Mouse (Mus musculus): ENCODE results near the gene Grb2. TPM values are rescaled to one million over a fixed set of nuclear protein-coding genes. Genes with fewer than 3 reads are reported as not detected.
A peak's percentile ranks its signal among the peaks of the same experiment; 100 is the strongest.

Grb2 gene
- polyA plus RNA-seq, 1 experiment from 2014 or later = 176 TPM

DNA sequence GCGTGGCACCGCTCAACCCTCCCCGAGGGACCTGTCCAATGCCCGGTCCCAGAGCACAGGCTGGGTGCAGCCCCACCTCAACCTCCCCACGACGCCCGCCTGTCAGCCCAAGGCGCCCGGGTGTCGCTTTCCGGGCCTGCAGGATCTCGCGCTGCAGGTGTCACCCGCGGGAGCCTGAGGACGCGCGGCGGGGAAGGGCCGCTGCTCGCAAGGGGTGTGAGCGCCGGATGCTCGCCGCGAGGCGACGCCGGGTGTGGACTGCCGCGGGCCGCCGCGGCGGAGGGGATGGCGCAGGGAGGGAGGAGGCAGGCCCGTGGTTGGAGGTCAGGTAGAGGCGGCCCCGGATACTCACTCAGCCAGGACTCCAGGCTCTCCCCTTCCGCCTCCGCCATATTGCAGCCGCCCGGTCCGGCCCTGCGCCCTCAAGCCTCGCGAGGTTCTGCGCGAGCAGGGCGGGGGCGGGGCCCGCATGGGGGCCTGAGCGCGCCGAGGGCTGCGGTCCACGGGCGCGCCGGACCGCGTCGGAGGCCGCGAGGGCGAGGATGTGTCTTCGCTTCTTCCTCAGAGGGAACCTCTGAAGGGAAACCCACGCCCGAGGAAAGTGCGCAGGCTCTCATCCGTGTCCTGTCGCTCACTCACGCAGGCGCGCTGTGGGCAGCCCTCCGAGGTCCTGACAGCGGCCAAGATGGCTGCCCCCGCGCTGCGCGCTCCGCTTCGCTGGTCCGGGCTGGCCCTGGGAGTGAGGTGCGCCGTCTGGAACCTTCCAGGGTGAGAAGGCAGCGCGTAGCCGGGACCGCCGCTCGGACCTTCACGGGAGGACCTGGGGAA lies 104.7 kb downstream of the Grb2 start, which contains the start of the genes Mrps7 and Gga3:
Gene Mrps7, plus strand, starts transcription at position 450 of the 828 bp plus-strand sequence.
Gene Gga3, minus strand, starts transcription at position 576 of the 828 bp plus-strand sequence.
- peak within 1 kb of the TSS; percentile 85 for H3K4me2 ChIP-seq (replicated peaks)
- peak within 1 kb of the TSS; percentile 96 for H3K4me3 ChIP-seq (replicated peaks)
- WGBS = under 1% methylated on average over 92 of the region's 93 CpGs
- ATAC-seq = peak; percentile 97
- peak within 1 kb of the TSS; percentile 97 for H3K9ac ChIP-seq (replicated peaks)
- H3K27ac ChIP-seq = peak within 1 kb of the TSS; percentile 90
- H3K27me3 ChIP-seq = no peaks in the 10 kb centered on the region
- H3K9me3 ChIP-seq = no peaks in the 10 kb centered on the region
- H3K36me3 ChIP-seq = peaks cover 38% of the 10 kb centered on the region
- peaks cover 31% of the 10 kb centered on the region for H3K4me1 ChIP-seq (replicated peaks)

DNA sequence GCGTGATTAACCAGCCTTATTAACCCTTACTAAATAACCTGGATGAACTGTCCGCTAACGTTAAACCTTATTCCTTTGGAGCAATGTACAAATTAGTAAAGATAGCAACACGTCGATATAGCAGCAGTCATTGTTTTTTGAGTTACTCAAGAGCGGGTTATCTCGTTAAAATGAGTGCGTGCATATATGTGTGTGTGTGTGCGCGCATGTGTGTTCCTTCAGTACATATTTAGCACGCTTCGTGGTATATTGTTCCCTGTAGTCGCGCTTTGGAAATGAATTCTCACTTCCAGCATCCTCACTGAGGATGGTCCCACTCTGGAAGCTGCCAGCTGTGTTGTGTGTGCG lies 105.3 kb downstream of the Grb2 start:
- Histone ChIP-seq H3K4me1 (replicated peaks) (peaks cover 31% of the 10 kb centered on the region), H3K4me2 (replicated peaks) (peak overlapping the region; percentile 85), H3K4me3 (replicated peaks) (peak overlapping the region; percentile 96), H3K27ac (peak overlapping the region; percentile 90), H3K27me3 (no peaks in the 10 kb centered on the region), H3K36me3 (peaks cover 32% of the 10 kb centered on the region), H3K9me3 (no peaks in the 10 kb centered on the region), H3K9ac (replicated peaks) (peak overlapping the region; percentile 97)
- 7% methylated on average over 15 of the region's 15 CpGs for WGBS
- ATAC-seq = no peak

DNA sequence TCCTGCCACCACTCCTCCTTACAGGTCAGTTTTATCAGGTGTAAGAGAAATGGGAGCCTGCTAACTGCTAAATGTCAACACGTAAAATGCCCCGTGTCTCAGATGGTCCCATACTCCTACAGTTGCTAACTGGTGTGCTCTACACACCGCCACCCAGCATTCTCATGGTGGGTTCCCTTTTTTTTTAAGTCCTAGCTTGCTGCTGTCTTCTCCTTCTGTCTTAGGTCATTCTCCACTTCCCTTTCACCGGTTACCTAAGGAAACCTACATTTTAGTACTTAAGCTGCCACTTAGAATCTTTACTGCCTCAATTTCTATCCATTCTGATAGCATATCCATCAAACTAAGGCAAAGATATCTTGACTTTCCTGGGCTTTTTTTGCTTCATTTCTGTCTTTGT lies 107.2 kb downstream of the Grb2 start:
- no peak for ATAC-seq
- Histone ChIP-seq H3K9ac (replicated peaks) (no peak overlapping the region), H3K36me3 (peaks cover 30% of the 10 kb centered on the region), H3K4me2 (replicated peaks) (no peak overlapping the region), H3K9me3 (no peaks in the 10 kb centered on the region), H3K27ac (no peak overlapping the region), H3K4me3 (replicated peaks) (no peak overlapping the region), H3K27me3 (no peaks in the 10 kb centered on the region), H3K4me1 (replicated peaks) (peaks cover 31% of the 10 kb centered on the region)
- WGBS = 96% methylated on average over 4 of the region's 4 CpGs

DNA sequence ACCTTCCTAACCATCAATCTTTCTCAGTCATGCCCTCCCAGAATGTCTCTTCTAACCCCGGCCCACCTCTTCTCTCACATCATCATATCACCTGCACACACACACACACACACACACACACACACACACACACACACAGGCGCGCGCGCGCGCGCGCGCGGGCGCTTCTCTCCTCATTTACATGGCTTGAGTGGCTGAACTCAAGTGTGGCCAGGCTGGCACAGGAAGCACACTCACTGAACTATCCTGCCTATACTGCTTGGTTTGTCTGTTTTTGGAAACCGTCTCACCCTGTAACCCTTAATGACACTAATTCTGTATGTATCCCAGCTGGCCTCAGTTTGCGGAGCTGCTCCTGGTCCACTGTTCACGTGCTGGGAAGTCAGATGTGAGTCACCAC lies 107.7 kb downstream of the Grb2 start:
- no peak for ATAC-seq
- 98% methylated on average over 15 of the region's 15 CpGs for WGBS
- H3K4me1 ChIP-seq (replicated peaks) = peaks cover 31% of the 10 kb centered on the region
- H3K4me3 ChIP-seq (replicated peaks) = no peak overlapping the region
- peaks cover 30% of the 10 kb centered on the region for H3K36me3 ChIP-seq
- H3K9ac ChIP-seq (replicated peaks) = no peak overlapping the region
- H3K27ac ChIP-seq = no peak overlapping the region
- H3K4me2 ChIP-seq (replicated peaks) = no peak overlapping the region
- no peaks in the 10 kb centered on the region for H3K9me3 ChIP-seq
- no peaks in the 10 kb centered on the region for H3K27me3 ChIP-seq

- Histone ChIP-seq H3K4me1 (replicated peaks) (peaks cover 21% of the 10 kb centered on the region), H3K9me3 (no peaks in the 10 kb centered on the region), H3K4me3 (replicated peaks) (no peak overlapping the region), H3K27ac (no peak overlapping the region), H3K4me2 (replicated peaks) (no peak overlapping the region), H3K9ac (replicated peaks) (no peak overlapping the region), H3K27me3 (no peaks in the 10 kb centered on the region), H3K36me3 (peaks cover 35% of the 10 kb centered on the region)
- WGBS = 94% methylated on average over 7 of the region's 7 CpGs
- no peak for ATAC-seq
These were observed 108.7 kb downstream of the Grb2 start for GRCm38 (mm10) chr11:115599722-115600121.

- Histone ChIP-seq H3K27me3 (no peaks in the 10 kb centered on the region), H3K9ac (replicated peaks) (no peak overlapping the region), H3K9me3 (no peaks in the 10 kb centered on the region), H3K4me3 (replicated peaks) (no peak overlapping the region), H3K4me2 (replicated peaks) (no peak overlapping the region), H3K36me3 (peaks cover 49% of the 10 kb centered on the region), H3K27ac (no peak overlapping the region), H3K4me1 (replicated peaks) (peaks cover 18% of the 10 kb centered on the region)
- WGBS = 94% methylated on average over 4 of the region's 4 CpGs
- ATAC-seq = no peak
These were observed 110.1 kb downstream of the Grb2 start for GRCm38 (mm10) chr11:115598309-115598708.

GRCm38 (mm10) chr11:115595209-115595608 lies 113.2 kb downstream of the Grb2 start:
- 98% methylated on average over 3 of the region's 3 CpGs for WGBS
- no peak for ATAC-seq
- Histone ChIP-seq H3K4me3 (replicated peaks) (no peak overlapping the region), H3K9me3 (no peaks in the 10 kb centered on the region), H3K4me1 (replicated peaks) (no peaks in the 10 kb centered on the region), H3K27me3 (no peaks in the 10 kb centered on the region), H3K27ac (no peak overlapping the region), H3K9ac (replicated peaks) (no peak overlapping the region), H3K4me2 (replicated peaks) (no peak overlapping the region), H3K36me3 (peaks cover 74% of the 10 kb centered on the region)

Other genes starting within 250 kb of the Grb2 start
- gene Slc16a5, start 246.1 kb downstream of the Grb2 start, polyA plus RNA-seq (2015; fragmentation: Nextera tagmentation; extraction: Ambion mirVana) = 0.09 and 0.13 TPM in 2 replicates
- gene Armc7, start 232.9 kb downstream of the Grb2 start, polyA plus RNA-seq (2015; fragmentation: Nextera tagmentation; extraction: Ambion mirVana) = 17.4 and 17.8 TPM in 2 replicates
- 90.2 and 96.5 TPM in 2 replicates for gene Nt5c, start 216.7 kb downstream of the Grb2 start, polyA plus RNA-seq (2015; fragmentation: Nextera tagmentation; extraction: Ambion mirVana)
- 1,462 and 1,532 TPM in 2 replicates for gene Jpt1, start 194.2 kb downstream of the Grb2 start, polyA plus RNA-seq (2015; fragmentation: Nextera tagmentation; extraction: Ambion mirVana)
- gene Sumo2, start 172.3 kb downstream of the Grb2 start, polyA plus RNA-seq (2015; fragmentation: Nextera tagmentation; extraction: Ambion mirVana) = 1,358 and 1,460 TPM in 2 replicates
- gene Nup85, start 144.2 kb downstream of the Grb2 start, polyA plus RNA-seq (2015; fragmentation: Nextera tagmentation; extraction: Ambion mirVana) = 130 TPM in 2 replicates
- 77.6 and 78.8 TPM in 2 replicates for gene Mrps7, start 104.7 kb downstream of the Grb2 start, polyA plus RNA-seq (2015; fragmentation: Nextera tagmentation; extraction: Ambion mirVana)
- 31.8 and 38.1 TPM in 2 replicates for gene Gga3, start 104.5 kb downstream of the Grb2 start, polyA plus RNA-seq (2015; fragmentation: Nextera tagmentation; extraction: Ambion mirVana)
- 8.8 and 10.5 TPM in 2 replicates for gene Mif4gd, start 95.6 kb downstream of the Grb2 start, polyA plus RNA-seq (2015; fragmentation: Nextera tagmentation; extraction: Ambion mirVana)
- gene Slc25a19, start 80.3 kb downstream of the Grb2 start, polyA plus RNA-seq (2015; fragmentation: Nextera tagmentation; extraction: Ambion mirVana) = 32.6 and 35.4 TPM in 2 replicates
- 29.9 and 31.0 TPM in 2 replicates for gene Tmem94, start 56.8 kb upstream of the Grb2 start, polyA plus RNA-seq (2015; fragmentation: Nextera tagmentation; extraction: Ambion mirVana)
- gene Caskin2, start 105.0 kb upstream of the Grb2 start, polyA plus RNA-seq (2015; fragmentation: Nextera tagmentation; extraction: Ambion mirVana) = 10.3 and 12.3 TPM in 2 replicates
- gene Tsen54, start 106.1 kb upstream of the Grb2 start, polyA plus RNA-seq (2015; fragmentation: Nextera tagmentation; extraction: Ambion mirVana) = 24.8 and 25.8 TPM in 2 replicates
- 0.66 and 0.76 TPM in 2 replicates for gene Llgl2, start 115.5 kb upstream of the Grb2 start, polyA plus RNA-seq (2015; fragmentation: Nextera tagmentation; extraction: Ambion mirVana)
- gene Myo15b, start 149.8 kb upstream of the Grb2 start, polyA plus RNA-seq (2015; fragmentation: Nextera tagmentation; extraction: Ambion mirVana) = 0.08 and 0.27 TPM in 2 replicates
- gene Smim5, start 191.4 kb upstream of the Grb2 start, polyA plus RNA-seq (2015; fragmentation: Nextera tagmentation; extraction: Ambion mirVana) = 0.97 and 1.4 TPM in 2 replicates
- 0.84 and 0.93 TPM in 2 replicates for gene Smim6, start 203.4 kb upstream of the Grb2 start, polyA plus RNA-seq (2015; fragmentation: Nextera tagmentation; extraction: Ambion mirVana)
- 52.7 and 53.8 TPM in 2 replicates for gene Sap30bp, start 224.7 kb upstream of the Grb2 start, polyA plus RNA-seq (2015; fragmentation: Nextera tagmentation; extraction: Ambion mirVana)
- gene Recql5, start 224.9 kb upstream of the Grb2 start, polyA plus RNA-seq (2015; fragmentation: Nextera tagmentation; extraction: Ambion mirVana) = 28.3 and 29.2 TPM in 2 replicates

All from midbrain, embryonic 13.5 days (tissue).